Mouse (Mus musculus) gastrocnemius, postnatal 36 days (tissue): ENCODE measurements around the gene Cend1. TPM values are rescaled to one million over a fixed set of nuclear protein-coding genes. Genes with fewer than 3 reads are reported as not detected.

Experiments
- DNase-seq, 2 experiments: peaks; one replicate each; pipeline ENCODE4 v3.0.0; 2022
- intact Hi-C: fragments of 180-260 bp; cut with DNase I; formaldehyde crosslinking; loops from one replicate; pipeline ENCODE4 v1.15.1; 2025
- total RNA-seq, 2 experiments: library from RNA; stranded (reverse); gene quantifications; 2 replicates each; pipeline ENCODE4 v1.2.3; 2021

Cend1 gene
- total RNA-seq, 2 experiments from 2014 or later, result 0.20 to 0.39 TPM

DNA sequence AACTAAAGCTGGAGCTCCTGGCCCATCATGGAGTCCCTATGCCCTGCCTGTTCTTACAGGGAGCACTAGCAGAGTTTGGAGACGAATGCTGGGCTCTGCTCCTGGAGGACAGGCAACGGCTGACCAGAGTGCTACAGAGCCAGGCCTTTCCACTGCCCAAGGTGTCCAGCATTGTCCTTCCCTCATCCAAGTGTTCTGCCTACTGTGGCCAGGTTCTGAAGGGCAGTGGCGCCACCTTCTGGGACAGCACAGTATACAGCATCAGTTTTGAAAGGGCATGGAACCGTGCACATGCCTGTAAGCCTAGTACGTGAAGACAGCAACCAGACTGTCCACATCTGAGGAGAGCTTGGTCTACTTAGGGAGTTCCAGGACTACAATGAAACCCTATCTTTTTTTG is 26.0 kb downstream of the Cend1 start:
- intact Hi-C loops, result loop anchor here (5.0 kb wide), 1 partner anchor 124 kb away; no protein-coding TSS in a partner anchor
- peak; percentile 36 to 40 for DNase-seq

DNA sequence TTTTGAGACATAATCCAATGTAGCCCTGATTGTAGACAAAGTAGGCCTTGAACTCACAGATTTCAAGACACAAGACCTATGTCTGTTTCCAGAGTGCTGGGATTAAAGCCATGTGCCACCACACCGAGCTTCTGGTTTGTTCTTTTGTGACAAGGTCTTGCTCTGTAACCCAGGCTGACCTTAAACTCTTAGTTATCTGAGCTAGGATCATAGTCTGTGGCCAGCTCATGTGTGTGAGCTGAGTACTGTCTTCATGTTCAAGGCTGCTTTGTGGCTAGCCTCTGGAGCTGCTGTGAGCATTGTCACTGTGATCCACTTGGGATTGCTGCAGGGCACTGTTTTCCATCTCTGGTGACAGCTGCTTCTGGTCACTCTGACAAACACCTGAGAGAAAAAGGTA is 33.9 kb downstream of the Cend1 start:
- intact Hi-C loops, result no loop called here
- DNase-seq, result no peak

DNA sequence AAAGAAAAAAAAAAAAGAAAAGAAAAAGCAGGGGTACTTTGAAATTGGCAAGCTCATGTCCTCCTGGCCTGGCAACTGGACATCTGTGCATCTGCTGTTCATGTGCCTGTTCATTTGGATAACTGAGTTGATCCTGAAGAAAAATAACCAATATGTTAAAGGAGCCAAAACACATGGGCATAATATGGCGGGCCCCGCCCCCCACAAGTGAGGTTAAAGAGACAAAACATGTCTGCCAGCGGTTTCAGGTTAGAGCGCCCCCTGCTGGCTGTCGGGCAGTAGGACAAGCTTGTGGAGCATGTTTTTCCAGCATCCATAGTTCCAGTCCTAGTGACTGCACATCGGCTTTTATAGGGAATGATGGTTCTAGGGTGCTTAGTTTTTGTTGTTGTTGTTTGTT is 34.5 kb downstream of the Cend1 start:
- intact Hi-C loops, result no loop called here
- peak; percentile 32 to 38 for DNase-seq

DNA sequence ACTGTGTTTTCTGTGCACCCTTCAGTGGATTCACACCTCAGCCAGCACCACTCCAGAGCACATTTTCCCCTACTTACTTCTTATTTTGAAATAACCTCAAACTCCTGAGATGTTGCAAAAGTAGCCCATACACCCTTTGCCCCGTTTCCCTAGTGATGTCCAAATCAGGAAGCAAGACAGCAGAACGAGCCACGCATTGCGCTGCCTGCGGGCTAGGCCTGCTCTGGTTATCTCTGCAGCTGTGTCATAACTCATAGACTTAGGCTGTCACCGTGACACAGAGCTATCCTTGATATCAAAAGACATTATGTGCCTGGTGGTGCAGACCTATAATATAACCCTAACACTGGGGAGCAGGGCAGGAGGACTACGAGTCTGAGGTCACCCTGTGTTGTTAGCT is 35.1 kb downstream of the Cend1 start:
- intact Hi-C loops, result no loop called here
- DNase-seq, result no peak

DNA sequence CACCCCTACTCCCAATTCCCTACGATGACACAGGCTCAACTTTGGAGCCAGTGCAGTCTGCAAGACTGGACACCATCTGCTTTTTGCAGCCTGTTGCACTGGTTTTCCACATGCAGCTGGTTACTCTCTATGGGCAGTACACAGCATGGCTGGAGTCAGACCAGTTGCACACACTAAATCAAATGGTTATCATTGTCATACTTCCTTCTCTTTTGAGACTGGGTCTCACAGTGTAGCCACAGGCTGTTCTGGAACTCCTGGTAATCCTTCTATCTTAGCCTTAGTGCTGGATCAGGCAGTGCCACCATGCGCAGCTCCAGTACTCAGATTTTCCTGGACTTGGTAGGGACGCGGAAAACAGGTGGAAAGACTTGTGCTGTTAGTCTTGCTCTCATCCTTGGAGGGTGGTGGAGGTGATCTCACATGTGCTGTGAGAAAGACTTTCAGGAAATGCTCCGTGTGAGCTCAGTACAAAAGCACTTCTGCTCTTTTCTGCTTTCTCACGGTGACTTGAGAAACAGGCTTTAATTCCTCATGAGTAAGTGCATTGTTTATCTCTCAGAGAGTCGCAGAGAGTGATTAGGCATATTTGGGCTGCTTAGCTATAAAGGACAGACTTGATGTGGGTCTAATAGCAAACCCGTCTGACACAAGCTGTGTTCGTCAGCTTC is 36.6 kb downstream of the Cend1 start:
- intact Hi-C loops, result no loop called here
- no peak for DNase-seq

DNA sequence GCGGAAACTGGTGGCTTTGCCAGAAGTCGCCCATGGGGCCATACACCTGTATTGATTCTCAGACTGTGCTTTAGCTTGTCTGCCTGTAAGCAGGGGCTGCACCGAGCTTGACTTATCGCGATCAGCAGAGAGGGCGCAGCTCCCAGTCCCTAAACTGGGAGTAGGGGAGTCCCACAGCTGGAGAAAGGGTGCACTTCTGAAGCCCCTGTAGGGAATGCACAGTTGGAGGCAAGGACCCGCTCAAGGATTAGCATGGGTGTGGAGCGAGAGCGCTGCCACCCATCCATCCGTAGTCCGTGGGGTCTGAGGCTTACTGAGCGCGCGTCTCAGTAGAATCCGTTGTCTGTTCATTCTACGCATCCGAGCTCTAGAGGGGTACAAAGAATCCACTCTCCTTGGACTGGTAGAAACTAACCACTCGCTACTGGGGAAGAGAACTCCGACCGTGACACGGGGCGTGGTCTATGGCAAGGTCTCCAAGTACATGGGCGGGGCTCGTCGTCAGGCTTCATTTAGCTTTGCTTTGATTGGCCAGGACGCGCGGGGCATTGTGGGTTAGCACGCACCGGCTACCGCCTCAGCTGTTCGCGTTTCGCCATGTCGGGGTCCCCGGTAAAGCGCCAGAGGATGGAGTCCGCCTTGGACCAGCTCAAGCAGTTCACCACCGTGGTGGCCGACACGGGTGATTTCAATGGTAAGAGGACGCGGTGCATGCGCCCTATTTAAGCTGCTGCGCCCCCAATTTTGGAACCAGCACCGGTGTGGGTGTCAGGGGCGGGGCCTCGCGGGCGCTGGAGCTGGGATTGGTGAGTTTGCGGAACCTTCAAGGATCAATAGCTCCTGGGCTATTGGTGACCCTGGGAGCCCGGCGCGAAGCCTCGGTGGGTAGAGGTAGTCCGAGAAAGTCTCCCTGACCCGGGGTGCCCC is 37.4 kb downstream of the Cend1 start, which contains the start of gene Taldo1:
Taldo1 (plus strand) TSS at position 575 of the 927 bp plus-strand sequence.
- DNase-seq, result peak; percentile 95 to 96
- intact Hi-C loops, result no loop called here

DNA sequence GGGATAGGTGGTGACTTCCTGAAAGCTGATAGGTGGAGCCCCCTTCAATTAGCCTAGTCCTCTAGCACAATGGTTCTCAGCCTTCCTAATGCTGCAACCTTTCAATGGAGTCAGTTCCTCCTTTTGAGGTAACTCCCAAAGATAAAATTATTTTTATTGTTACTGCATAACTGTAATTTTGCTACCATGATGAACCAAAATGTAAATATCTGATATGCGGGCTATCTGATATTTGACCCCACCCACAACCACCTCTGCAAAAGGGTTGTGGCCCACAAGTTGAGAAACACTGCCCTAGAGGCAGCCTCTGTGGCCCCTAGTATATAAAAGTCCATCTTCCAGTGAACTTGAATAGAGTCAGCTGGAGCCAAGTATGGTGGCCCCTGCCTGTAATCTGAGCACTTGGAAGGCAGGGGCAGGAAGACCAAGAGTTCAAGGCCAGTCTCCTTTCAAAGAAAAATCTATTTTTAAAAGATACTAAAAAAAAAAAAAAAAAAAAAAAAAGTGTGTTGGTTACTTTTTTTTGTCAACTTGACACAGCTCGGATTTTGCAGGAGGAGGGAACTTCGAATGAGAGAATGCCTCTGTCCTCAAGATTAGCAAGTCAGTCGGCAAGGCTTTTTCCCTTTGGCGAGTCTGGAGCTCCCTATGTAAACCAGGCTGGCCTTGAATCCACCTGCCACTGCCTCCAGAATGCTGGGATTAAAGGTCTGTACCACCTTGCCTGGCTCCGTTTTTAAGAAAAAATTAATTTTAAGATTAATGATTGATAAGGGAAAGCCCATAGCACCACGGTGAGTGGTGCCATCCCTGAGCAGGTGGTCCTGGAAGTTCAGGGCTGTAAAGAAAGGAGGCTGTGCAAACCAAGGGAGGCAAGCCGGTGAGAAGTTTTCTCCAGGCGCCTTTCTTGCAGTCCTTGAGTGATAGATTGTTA is 38.7 kb downstream of the Cend1 start:
- no peak for DNase-seq
- intact Hi-C loops, result no loop called here

DNA sequence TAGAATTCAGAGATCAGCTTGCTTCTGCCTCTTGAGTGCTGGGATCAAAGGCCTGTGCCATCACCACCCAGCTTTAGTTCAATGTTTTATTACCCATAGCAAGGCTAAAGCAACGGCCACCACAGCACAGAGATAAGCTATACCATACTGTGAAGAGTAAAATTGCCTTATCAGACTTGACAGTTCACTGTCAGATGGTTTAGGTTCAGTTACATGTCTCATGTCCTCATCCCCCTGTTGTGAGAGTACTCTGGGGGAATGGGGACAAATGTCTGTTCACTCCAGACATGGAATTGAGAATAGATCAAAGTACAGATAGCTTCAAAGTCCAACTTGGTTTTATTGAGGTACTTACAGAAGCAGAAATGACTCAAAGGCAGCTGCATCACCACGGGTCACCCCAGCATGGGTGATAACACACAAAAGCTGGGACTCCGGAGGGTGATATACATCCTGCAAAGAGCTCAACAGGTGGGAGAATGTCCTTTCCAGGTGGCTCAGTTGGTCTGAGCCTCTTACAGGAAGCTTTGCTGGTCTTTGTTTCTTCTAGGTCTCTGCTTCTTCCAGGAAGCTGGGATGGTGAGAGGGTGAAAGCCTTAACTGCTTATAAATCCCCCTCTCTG is 40.7 kb downstream of the Cend1 start:
- no peak for DNase-seq
- intact Hi-C loops, result no loop called here

DNA sequence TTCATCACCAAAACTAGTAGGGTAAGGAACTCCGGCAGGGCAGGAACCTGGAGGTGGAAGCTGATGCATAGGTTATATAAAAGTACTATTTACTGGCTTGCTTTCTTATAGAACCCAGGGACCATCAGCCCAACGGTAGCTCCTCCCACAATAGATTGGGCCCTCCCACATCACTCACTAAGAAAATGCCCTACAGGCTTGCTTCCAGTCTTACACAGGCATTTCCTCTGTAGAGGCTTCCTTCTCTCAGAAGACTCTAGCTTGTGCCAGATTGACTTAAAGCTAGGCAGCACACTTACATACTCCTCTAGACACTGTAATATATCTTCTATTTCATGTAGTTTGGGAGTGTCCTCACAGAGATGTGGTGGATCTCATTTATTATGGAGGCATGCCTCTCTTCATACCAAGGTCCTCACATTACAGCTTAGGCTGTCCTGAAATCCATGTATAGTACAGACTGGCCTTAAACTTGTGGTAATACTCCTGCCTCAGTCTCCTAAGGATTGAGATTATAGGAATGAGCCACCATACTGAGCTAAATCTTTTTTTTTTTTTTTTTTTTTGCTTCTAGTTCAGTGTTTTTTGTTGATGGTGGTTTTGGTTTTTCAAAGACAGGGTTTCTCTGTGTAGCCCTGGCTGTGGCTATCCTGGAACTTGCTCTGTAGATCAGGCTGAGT is 41.3 kb downstream of the Cend1 start:
- no peak for DNase-seq
- intact Hi-C loops, result no loop called here

DNA sequence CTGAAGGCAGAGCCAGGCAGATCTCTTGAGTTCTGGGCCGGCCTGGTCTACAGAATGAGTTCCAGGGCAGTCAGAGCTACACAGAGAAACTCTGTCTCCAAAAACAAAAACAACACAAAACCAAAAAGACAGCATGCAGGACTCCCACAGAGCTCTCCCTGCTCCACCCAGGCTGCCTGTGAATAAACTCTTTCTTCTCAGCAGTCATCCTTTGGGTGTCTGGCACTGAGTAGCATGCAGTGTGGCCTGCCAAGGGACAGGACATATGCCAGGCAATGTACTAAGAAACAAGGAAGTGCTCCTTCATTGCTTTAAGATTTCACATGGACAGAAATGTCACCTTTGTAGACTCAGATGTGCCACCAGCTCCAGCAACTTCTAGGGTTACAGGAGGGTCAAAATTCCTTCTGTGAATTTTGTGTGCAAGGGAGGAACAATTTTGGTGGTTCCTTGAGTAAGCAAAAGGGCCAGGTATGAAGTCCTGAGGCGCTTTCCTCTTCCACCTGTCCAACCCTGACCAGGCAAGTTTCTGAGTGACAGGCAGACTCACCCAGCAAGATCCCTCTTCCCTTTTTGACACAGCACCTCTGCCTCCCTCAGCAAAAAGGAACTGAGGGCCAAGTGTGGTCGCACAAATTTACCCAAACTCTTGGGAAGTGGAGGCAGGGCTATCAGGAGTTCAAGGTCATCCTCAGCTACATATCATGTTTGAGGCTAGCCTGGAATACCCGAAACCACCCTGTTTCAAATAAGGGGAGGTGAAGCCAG is 48.0 kb downstream of the Cend1 start:
- intact Hi-C loops, result no loop called here
- DNase-seq, result no peak

DNA sequence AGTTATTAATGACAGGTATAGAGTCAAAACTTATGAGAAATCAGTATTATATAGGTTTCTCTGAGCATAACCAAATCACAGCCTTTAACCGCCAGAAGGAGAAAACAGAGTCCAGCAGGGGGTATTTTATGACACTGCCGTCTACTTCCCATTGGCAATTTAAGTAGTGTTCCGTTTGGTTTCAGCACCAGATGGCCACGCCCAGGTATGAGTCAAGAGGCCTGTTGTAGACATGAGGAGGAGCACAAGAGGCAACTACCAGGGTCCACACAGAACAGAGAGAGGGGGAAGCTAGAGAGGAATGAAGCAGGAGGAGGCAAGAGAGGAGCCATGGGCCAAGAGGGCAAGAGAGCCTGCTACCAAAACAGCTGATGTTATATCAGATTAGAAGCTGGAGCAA is 49.7 kb downstream of the Cend1 start:
- intact Hi-C loops, result no loop called here
- DNase-seq, result peak in 1 of 2 experiments; percentile 9

Other genes with a start within 250 kb of the Cend1 start
- gene Hras, start 235.5 kb downstream of the Cend1 start, total RNA-seq, result 100 to 1,000 TPM; 148 to 163 TPM
- gene Lrrc56, start 235.3 kb downstream of the Cend1 start, total RNA-seq, result 1 to 10 TPM; 2.0 to 2.1 TPM
- gene Lmntd2, start 215.4 kb downstream of the Cend1 start, total RNA-seq, result not detected
- gene Rassf7, start 213.6 kb downstream of the Cend1 start, total RNA-seq, result under 1 TPM in 1 of 2 experiments, not detected in 1; 0.59 TPM
- gene Phrf1, start 200.7 kb downstream of the Cend1 start, total RNA-seq, result 10 to 100 TPM; 19.2 to 20.6 TPM
- 1 to 10 TPM in 1 of 2 experiments, under 1 TPM in 1; 0.71 to 2.5 TPM for gene Irf7, start 163.0 kb downstream of the Cend1 start, total RNA-seq
- under 1 TPM in 1 of 2 experiments, not detected in 1; 0.12 TPM for gene Cdhr5, start 152.7 kb downstream of the Cend1 start, total RNA-seq
- gene Sct, start 150.4 kb downstream of the Cend1 start, total RNA-seq, result not detected
- gene Drd4, start 137.5 kb downstream of the Cend1 start, total RNA-seq, result not detected
- 10 to 100 TPM; 13.9 to 14.8 TPM for gene Deaf1, start 101.8 kb downstream of the Cend1 start, total RNA-seq
- gene Tmem80, start 101.8 kb downstream of the Cend1 start, total RNA-seq, result 10 to 100 TPM; 10.2 to 10.6 TPM
- 1 to 10 TPM; 2.1 to 2.5 TPM for gene Eps8l2, start 90.6 kb downstream of the Cend1 start, total RNA-seq
- gene Taldo1, start 37.3 kb downstream of the Cend1 start, total RNA-seq, result 10 to 100 TPM; 81.0 to 82.7 TPM
- gene Gatd1, start 15.4 kb downstream of the Cend1 start, total RNA-seq, result 1 to 10 TPM; 6.3 to 6.7 TPM
- 10 to 100 TPM; 15.6 to 38.4 TPM for gene Slc25a22, start 8.4 kb upstream of the Cend1 start, total RNA-seq
- under 1 TPM; 0.15 to 0.18 TPM for gene Pidd1, start 14.5 kb upstream of the Cend1 start, total RNA-seq
- 100 to 1,000 TPM; 466 to 562 TPM for gene Rplp2, start 17.9 kb upstream of the Cend1 start, total RNA-seq
- gene Pnpla2, start 25.7 kb upstream of the Cend1 start, total RNA-seq, result 100 to 1,000 TPM; 306 to 361 TPM
- 1 to 10 TPM; 6.3 to 7.4 TPM for gene Cracr2b, start 31.6 kb upstream of the Cend1 start, total RNA-seq
- gene Cd151, start 37.9 kb upstream of the Cend1 start, total RNA-seq, result 10 to 100 TPM; 65.6 to 83.2 TPM
- 10 to 100 TPM; 53.1 to 58.7 TPM for gene Polr2l, start 45.6 kb upstream of the Cend1 start, total RNA-seq
- gene Tspan4, start 45.7 kb upstream of the Cend1 start, total RNA-seq, result 10 to 100 TPM in 1 of 2 experiments, 1 to 10 TPM in 1; 7.2 to 14.1 TPM
- gene Chid1, start 110.4 kb upstream of the Cend1 start, total RNA-seq, result 10 to 100 TPM; 13.9 to 14.5 TPM
- 10 to 100 TPM; 45.3 to 46.6 TPM for gene Ap2a2, start 132.7 kb upstream of the Cend1 start, total RNA-seq
- not detected for gene Muc6, start 225.8 kb upstream of the Cend1 start, total RNA-seq